Mouse (Mus musculus): ENCODE measurements around the gene Pbx4.

DNA sequence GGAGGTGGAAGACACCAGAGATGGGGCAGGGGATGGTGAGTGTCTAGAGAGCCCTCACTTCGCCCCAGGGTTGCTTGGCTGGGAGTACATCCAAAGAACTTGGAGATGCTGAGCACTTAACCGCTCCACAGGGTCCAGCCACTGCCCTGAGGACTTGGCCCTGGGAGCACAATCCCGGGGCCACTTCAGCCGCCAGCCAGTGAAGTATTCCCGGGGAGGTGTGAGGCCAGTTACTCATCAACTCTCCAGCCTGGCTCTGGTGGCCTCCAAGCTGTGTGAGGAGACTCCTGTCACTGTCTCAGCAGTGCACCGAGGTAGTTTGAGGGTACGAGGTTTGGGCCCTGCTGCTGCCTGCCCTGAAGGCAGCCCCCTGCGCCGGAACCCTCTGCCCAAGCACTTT, 11.8 kb upstream of the Pbx4 start:
- TF ChIP-seq CTCF (IDR thresholded peaks at IDR 0.05; ENCODE audit: borderline replicate concordance, insufficient read depth, low read depth, low read length) (no peak), POLR2A (IDR thresholded peaks at IDR 0.05; ENCODE audit: borderline replicate concordance, insufficient read depth, low read length) (no peak)

Measured in cerebellum, adult 2 months (tissue).